Mouse (Mus musculus): ENCODE measurements around the gene Sod3. TPM values are rescaled to one million over a fixed set of nuclear protein-coding genes. Genes with fewer than 3 reads are reported as not detected.

Sod3 gene
- polyA plus RNA-seq, 1 experiment from 2014 or later: 1.0 TPM

DNA sequence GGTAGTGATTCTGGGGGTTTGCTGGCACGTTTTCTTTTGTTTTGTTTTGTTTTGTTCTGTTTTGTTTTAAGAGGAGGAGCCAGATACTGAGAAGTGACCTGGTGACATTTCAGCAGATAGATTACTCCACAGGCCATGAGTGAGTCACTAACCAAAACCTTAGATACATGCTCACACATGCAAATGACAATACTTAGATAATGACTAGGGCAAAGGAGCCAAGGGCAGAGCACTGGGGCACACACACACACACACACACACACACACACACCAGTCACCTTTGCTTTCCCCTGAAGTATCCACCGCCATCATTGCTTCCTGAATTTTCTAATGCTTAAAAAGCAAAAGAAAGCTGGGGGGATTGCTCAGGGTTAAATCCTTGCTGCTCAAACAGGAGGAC lies 52.9 kb downstream of the Sod3 start:
- H3K4me3 ChIP-seq: no peak overlapping the region
- H3K27ac ChIP-seq: no peak overlapping the region
- no peaks in the 10 kb centered on the region for H3K4me1 ChIP-seq
- WGBS: 61% methylated on average over 2 of the region's 2 CpGs
- no peak overlapping the region for H3K4me2 ChIP-seq
- no peaks in the 10 kb centered on the region for H3K36me3 ChIP-seq
- no peak overlapping the region for H3K9ac ChIP-seq
- no peaks in the 10 kb centered on the region for H3K9me3 ChIP-seq
- no peak for ATAC-seq (ENCODE audit: insufficient number of reproducible peaks, low FRiP score, low TSS enrichment, low read depth)
- H3K27me3 ChIP-seq: no peaks in the 10 kb centered on the region

Other genes starting within 250 kb of the Sod3 start
- 134 and 139 TPM in 2 replicates for gene Dhx15, start 173.3 kb upstream of the Sod3 start, polyA plus RNA-seq (2015; fragmentation: Nextera tagmentation; extraction: Ambion mirVana)
- gene Ccdc149, start 107.7 kb downstream of the Sod3 start, polyA plus RNA-seq (2015; fragmentation: Nextera tagmentation; extraction: Ambion mirVana): 2.8 and 3.3 TPM in 2 replicates
- gene Lgi2, start 202.7 kb downstream of the Sod3 start, polyA plus RNA-seq (2015; fragmentation: Nextera tagmentation; extraction: Ambion mirVana): 2.9 and 3.2 TPM in 2 replicates